Mouse (Mus musculus) embryonic facial prominence, embryonic 11.5 days (tissue): ENCODE measurements around the gene Dut. TPM values are rescaled to one million over a fixed set of nuclear protein-coding genes. Genes with fewer than 3 reads are reported as not detected.
A peak's percentile ranks its signal among the peaks of the same experiment; 100 is the strongest.

ENCODE experiments used
- ATAC-seq: fragments of 200-750 bp; cut with Nextera tagmentation; replicated peaks from 2 replicates; pipeline ENCODE4 v1.8.0; 2017; ENCODE audit warnings: low read depth; ENCODE audit not compliant: insufficient number of reproducible peaks, low FRiP score, low TSS enrichment
- DNase-seq: peaks from one replicate; pipeline ENCODE4 v3.0.0-alpha.2; 2015; ENCODE audit warnings: low spot score
- H3K27ac ChIP-seq: fragments of 300-500 bp; sonication (generic); replicated peaks from 2 replicates; pipeline ENCODE4 v1.5.1; 2014; ENCODE audit warnings: mild to moderate bottlenecking, low read depth, low read length, control low read depth
- H3K27me3 ChIP-seq: fragments of 300-500 bp; sonication (generic); 2 replicates; pipeline ENCODE4 v1.6.1; 2014; ENCODE audit warnings: mild to moderate bottlenecking, low read length, moderate library complexity, mixed read lengths; ENCODE audit not compliant: control insufficient read depth, insufficient read depth
- H3K36me3 ChIP-seq: fragments of 300-500 bp; sonication (generic); replicated peaks from 2 replicates; pipeline ENCODE4 v1.6.1; 2014; ENCODE audit warnings: low read depth, mild to moderate bottlenecking, low read length, moderate library complexity, mixed read lengths; ENCODE audit not compliant: control insufficient read depth, insufficient read depth
- H3K4me1 ChIP-seq: fragments of 300-500 bp; sonication (generic); 2 replicates; pipeline ENCODE4 v1.6.1; 2014; ENCODE audit warnings: low read length, mixed read lengths; ENCODE audit not compliant: control insufficient read depth, insufficient read depth
- H3K4me2 ChIP-seq: fragments of 300-500 bp; sonication (generic); 2 replicates; pipeline ENCODE4 v1.6.1; 2014; ENCODE audit warnings: low read depth, mild to moderate bottlenecking, control low read depth, low read length, moderate library complexity
- H3K4me3 ChIP-seq: fragments of 300-500 bp; sonication (generic); 2 replicates; pipeline ENCODE4 v1.5.1; 2014; ENCODE audit warnings: low read depth, low read length, control low read depth
- H3K9ac ChIP-seq: fragments of 300-500 bp; sonication (generic); replicated peaks from 2 replicates; pipeline ENCODE4 v1.6.1; 2014; ENCODE audit warnings: mild to moderate bottlenecking, control low read depth, low read length
- H3K9me3 ChIP-seq: fragments of 300-500 bp; sonication (generic); replicated peaks from 2 replicates; pipeline ENCODE4 v1.6.1; 2016; ENCODE audit warnings: mild to moderate bottlenecking, low read length, inconsistent platforms, mixed read lengths; ENCODE audit not compliant: control insufficient read depth
- WGBS: fragments of 180-500 bp; shearing (Covaris S2); extraction: QIAGEN DNeasy Blood & Tissue Kit; methylation state at CpG from one replicate; pipeline ENCODE4 v1.1.7; 2014; 5-methylcytosine and 5-hydroxymethylcytosine counted together
- polyA plus RNA-seq: library from polyadenylated mRNA; unstranded; fragments of >200 nt; fragmentation: Nextera tagmentation; extraction: Ambion mirVana; gene quantifications from 2 replicates; pipeline ENCODE4 v1.2.1, GENCODE M21; 2014

Gene Dut
- polyA plus RNA-seq, 1 experiment from 2014 or later, result 235 TPM

DNA sequence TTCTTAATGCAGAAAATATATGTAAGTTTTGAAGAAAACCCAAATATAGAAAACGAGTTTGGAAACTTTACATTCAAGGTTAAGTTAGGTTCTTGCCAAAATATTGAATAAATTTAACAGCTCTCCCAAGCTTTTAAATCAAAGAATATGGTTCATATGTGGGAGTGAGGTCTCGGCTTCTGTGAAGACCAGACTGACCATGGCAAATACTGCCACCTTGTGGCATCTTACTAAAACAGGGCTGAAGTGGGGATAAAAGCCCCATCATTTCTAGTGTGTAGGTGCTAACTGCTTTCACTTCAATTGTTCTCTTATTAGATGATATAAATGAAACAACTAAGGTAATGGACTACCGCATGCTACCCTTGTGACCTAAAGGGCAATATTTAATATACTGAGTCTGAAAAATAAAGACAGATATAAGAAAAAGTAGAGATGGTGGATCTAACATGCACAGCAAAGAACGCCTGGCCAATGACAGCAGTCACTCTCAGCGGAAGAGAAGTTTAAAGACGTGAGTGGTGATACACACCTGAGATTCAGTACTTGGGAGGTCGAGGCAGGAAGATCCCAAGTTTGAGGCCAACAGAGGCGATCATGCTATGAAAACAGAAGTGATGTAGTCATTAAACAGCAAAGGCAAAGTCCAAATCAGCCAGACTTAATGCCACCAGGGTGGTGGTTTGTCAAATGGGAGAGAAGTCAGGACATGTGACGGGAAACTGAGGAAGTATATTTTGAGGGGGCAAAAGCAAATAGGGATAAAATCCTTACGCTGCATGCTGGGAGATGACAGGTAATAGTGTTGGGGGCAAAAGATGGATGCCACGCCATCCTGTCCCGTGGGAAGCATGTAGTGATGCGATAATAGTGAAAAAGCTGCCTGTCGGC lies 12.5 kb downstream of the Dut start:
- H3K4me3 ChIP-seq, result no peak overlapping the region
- no peaks in the 10 kb centered on the region for H3K9me3 ChIP-seq
- no peaks in the 10 kb centered on the region for H3K27me3 ChIP-seq
- no peak overlapping the region for H3K27ac ChIP-seq
- WGBS, result 82% methylated on average over 14 of the region's 14 CpGs
- peak; percentile 55 for DNase-seq
- H3K9ac ChIP-seq, result no peak overlapping the region
- H3K4me1 ChIP-seq, result no peaks in the 10 kb centered on the region
- no peak overlapping the region for H3K4me2 ChIP-seq
- 0 out of 2 replicates have a peak, but pooled peaks have one; percentile 29 for ATAC-seq
- H3K36me3 ChIP-seq, result peaks cover 7% of the 10 kb centered on the region

DNA sequence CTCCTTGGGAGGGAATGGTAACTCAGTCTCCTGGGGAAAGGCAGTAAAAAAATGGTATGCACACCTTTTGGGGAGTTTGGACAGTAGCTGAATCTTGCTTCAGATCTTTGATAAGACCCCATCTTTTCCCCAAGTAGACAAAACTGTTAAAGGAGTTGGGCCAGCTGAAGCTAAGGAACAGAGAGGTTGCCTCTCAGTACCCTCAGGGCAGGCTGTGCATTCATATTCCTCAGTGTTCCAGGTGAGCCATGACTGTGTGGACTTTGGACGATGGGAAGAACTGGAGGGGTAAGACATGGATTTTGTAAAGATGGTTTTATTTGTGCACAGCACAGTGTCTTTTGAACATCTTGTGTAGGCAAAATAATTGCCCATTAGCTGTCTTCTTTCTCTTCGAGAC lies 13.3 kb downstream of the Dut start:
- DNase-seq (no peak), ATAC-seq (no peak)
- H3K27me3 ChIP-seq, result no peaks in the 10 kb centered on the region
- 90% methylated on average over 2 of the region's 2 CpGs for WGBS
- no peaks in the 10 kb centered on the region for H3K4me1 ChIP-seq
- H3K4me2 ChIP-seq, result no peak overlapping the region
- no peaks in the 10 kb centered on the region for H3K9me3 ChIP-seq
- H3K27ac ChIP-seq, result no peak overlapping the region
- H3K9ac ChIP-seq, result no peak overlapping the region
- H3K4me3 ChIP-seq, result no peak overlapping the region
- peaks cover 5% of the 10 kb centered on the region for H3K36me3 ChIP-seq

DNA sequence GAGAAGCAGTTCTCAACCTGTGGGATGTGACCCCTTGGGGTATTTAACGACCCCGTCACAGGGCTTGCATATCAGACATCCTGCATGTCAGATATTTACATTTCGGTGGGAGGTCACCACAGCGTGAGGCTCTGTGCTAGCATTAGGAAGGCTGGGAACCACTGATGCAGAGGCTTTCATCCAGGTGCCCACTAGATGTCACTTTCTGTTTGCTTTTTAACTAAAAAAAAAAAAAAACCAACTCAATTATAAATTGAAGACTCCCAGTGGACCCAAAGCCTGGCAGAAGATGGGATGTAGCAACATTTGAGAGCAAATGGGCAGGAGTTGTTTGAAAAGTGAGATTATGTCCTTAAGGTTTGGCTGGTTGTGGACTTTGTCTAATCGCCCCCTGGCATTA lies 16.1 kb downstream of the Dut start:
- DNase-seq, result peak; percentile 70
- no peak for ATAC-seq
- H3K9ac ChIP-seq, result no peak overlapping the region
- H3K27ac ChIP-seq, result no peak overlapping the region
- H3K27me3 ChIP-seq, result no peaks in the 10 kb centered on the region
- H3K36me3 ChIP-seq, result no peaks in the 10 kb centered on the region; the same call in 1 of the 2 replicates
- no peak overlapping the region for H3K4me2 ChIP-seq
- 14% methylated on average over 5 of the region's 5 CpGs for WGBS
- no peaks in the 10 kb centered on the region for H3K4me1 ChIP-seq
- no peak overlapping the region for H3K4me3 ChIP-seq
- no peaks in the 10 kb centered on the region for H3K9me3 ChIP-seq

DNA sequence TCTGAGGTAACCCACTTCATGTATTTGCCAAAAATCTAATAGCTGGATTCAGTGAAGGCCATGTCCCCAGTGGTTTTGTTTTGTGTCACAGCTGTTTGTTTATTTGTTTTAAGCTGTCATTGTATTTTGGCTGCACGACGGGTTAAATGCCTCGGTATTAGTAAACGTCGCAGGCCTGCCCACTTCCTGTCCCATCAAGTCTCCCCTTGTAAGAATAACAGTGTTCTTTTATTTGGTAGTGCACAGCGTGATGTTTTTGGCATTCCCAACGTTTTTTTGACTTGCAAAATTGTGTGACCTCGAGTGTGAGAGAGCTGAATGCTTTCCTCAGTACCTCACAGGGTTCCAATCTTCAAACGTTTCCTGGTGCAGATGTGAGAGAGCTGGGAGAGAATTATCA lies 16.8 kb downstream of the Dut start:
- WGBS, result 13% methylated on average over 9 of the region's 9 CpGs
- Histone ChIP-seq H3K9ac (no peak overlapping the region), H3K9me3 (no peaks in the 10 kb centered on the region), H3K4me1 (no peaks in the 10 kb centered on the region), H3K4me3 (no peak overlapping the region), H3K4me2 (no peak overlapping the region), H3K27ac (no peak overlapping the region), H3K36me3 (no peaks in the 10 kb centered on the region; the same call in 1 of the 2 replicates), H3K27me3 (no peaks in the 10 kb centered on the region)
- ATAC-seq (no peak), DNase-seq (no peak)

GRCm38 (mm10) chr2:125268876-125269275 lies 21.9 kb downstream of the Dut start:
- DNase-seq (no peak), ATAC-seq (no peak)
- Histone ChIP-seq H3K4me2 (no peak overlapping the region), H3K4me1 (no peaks in the 10 kb centered on the region), H3K9ac (no peak overlapping the region), H3K9me3 (no peaks in the 10 kb centered on the region), H3K27me3 (no peaks in the 10 kb centered on the region), H3K4me3 (no peak overlapping the region), H3K36me3 (no peaks in the 10 kb centered on the region), H3K27ac (no peak overlapping the region)
- 76% methylated on average over 1 of the region's 1 CpGs for WGBS

DNA sequence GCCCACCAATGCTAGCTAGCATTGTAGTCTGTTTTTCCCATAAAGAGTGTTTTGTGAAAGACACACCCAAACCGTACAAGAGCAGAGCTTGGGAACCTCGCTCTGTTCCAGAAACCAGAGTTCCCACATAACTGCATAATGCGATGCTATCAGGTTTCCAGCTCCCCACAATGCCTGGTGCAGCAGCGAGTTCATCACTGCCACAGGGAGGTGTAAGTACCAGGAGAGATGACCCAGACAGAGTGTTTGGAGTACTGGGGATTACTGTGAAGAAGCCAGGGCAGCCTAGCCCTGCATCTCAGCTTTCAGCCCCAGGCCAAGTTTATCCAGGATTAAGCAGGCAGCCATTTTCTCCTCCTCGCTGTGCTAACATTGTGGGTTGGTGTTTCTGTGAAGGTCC lies 28.6 kb downstream of the Dut start:
- Histone ChIP-seq H3K4me1 (no peaks in the 10 kb centered on the region), H3K27ac (no peak overlapping the region), H3K36me3 (no peaks in the 10 kb centered on the region), H3K9me3 (no peaks in the 10 kb centered on the region), H3K4me3 (no peak overlapping the region), H3K27me3 (no peaks in the 10 kb centered on the region), H3K4me2 (no peak overlapping the region), H3K9ac (no peak overlapping the region)
- ATAC-seq (peak; percentile 81; the same call in 1 of the 2 replicates), DNase-seq (peak; percentile 60)
- 30% methylated on average over 5 of the region's 5 CpGs for WGBS

DNA sequence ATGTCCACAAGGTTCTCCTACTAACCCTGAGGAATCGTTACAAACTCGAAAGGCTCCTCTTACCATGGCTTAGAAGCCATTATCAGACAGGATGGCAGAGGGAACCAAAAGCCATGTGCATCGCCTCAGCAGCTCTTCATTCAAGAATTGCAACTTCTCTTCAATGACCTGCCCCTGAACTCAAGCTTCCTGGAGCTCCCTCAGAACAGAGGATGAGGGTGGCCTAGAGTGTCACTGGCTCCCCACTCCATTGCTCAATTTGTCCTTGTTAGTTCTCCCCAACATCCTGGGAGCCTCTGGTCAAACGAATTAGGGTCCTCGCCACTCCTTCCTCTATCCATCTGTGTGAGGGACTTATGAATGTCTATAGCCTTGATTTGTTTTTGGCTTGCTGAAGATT lies 29.7 kb downstream of the Dut start:
- Histone ChIP-seq H3K4me1 (no peaks in the 10 kb centered on the region), H3K9me3 (no peaks in the 10 kb centered on the region), H3K27me3 (no peaks in the 10 kb centered on the region), H3K4me3 (no peak overlapping the region), H3K27ac (no peak overlapping the region), H3K9ac (no peak overlapping the region), H3K36me3 (no peaks in the 10 kb centered on the region), H3K4me2 (no peak overlapping the region)
- WGBS, result 80% methylated on average over 5 of the region's 5 CpGs
- ATAC-seq (no peak), DNase-seq (no peak)

- no peaks in the 10 kb centered on the region; the same call in 1 of the 2 replicates for H3K4me1 ChIP-seq
- H3K36me3 ChIP-seq, result no peaks in the 10 kb centered on the region
- 79% methylated on average over 7 of the region's 7 CpGs for WGBS
- no peak overlapping the region for H3K4me2 ChIP-seq
- DNase-seq (no peak), ATAC-seq (no peak)
- no peak overlapping the region for H3K9ac ChIP-seq
- no peaks in the 10 kb centered on the region for H3K9me3 ChIP-seq
- H3K4me3 ChIP-seq, result no peak overlapping the region
- H3K27me3 ChIP-seq, result no peaks in the 10 kb centered on the region
- no peak overlapping the region for H3K27ac ChIP-seq
These were observed 31.5 kb downstream of the Dut start for GRCm38 (mm10) chr2:125278474-125278873.
